Mouse (Mus musculus) forebrain, embryonic 16.5 days (tissue): ENCODE results near the gene Fkbp7. TPM values are rescaled to one million over a fixed set of nuclear protein-coding genes. Genes with fewer than 3 reads are reported as not detected.

Source experiments
- ATAC-seq: fragments of 200-750 bp; cut with Nextera tagmentation; 2 replicates; pipeline ENCODE4 v1.8.0; 2017; ENCODE audit warnings: mild to moderate bottlenecking, moderate library complexity
- H3K27ac ChIP-seq: fragments of 300-500 bp; sonication (generic); 2 replicates; pipeline ENCODE4 v1.5.1; 2014; ENCODE audit warnings: low read length, control low read depth
- H3K27me3 ChIP-seq: fragments of 300-500 bp; sonication (generic); replicated peaks from 2 replicates; pipeline ENCODE4 v1.6.1; 2014; ENCODE audit warnings: low read length; ENCODE audit not compliant: control insufficient read depth, insufficient read depth
- H3K36me3 ChIP-seq: fragments of 300-500 bp; sonication (generic); 2 replicates; pipeline ENCODE4 v1.6.1; 2014; ENCODE audit not compliant: control insufficient read depth, insufficient read depth
- H3K4me1 ChIP-seq: fragments of 300-500 bp; sonication (generic); replicated peaks from 2 replicates; pipeline ENCODE4 v1.6.1; 2014; ENCODE audit warnings: low read length; ENCODE audit not compliant: control insufficient read depth, insufficient read depth
- H3K4me2 ChIP-seq: fragments of 300-500 bp; sonication (generic); 2 replicates; pipeline ENCODE4 v1.6.1; 2014; ENCODE audit warnings: mild to moderate bottlenecking, low read length, control low read depth
- H3K4me3 ChIP-seq: fragments of 300-500 bp; sonication (generic); replicated peaks from 2 replicates; pipeline ENCODE4 v1.5.1; 2014; ENCODE audit warnings: mild to moderate bottlenecking, low read length, control low read depth
- H3K9ac ChIP-seq: fragments of 300-500 bp; sonication (generic); replicated peaks from 2 replicates; pipeline ENCODE4 v1.6.1; 2014; ENCODE audit warnings: low read depth, low read length, control low read depth
- H3K9me3 ChIP-seq: fragments of 300-500 bp; sonication (generic); 2 replicates; pipeline ENCODE4 v1.6.1; 2016; ENCODE audit warnings: low read length; ENCODE audit not compliant: control insufficient read depth
- WGBS: fragments of 180-500 bp; shearing (Covaris S2); extraction: QIAGEN DNeasy Blood & Tissue Kit; methylation state at CpG from one replicate; pipeline ENCODE4 v1.1.7; 2014; 5-methylcytosine and 5-hydroxymethylcytosine counted together
- polyA plus RNA-seq: library from polyadenylated mRNA; unstranded; fragments of >200 nt; fragmentation: Nextera tagmentation; extraction: Ambion mirVana; gene quantifications from 2 replicates; pipeline ENCODE4 v1.2.1, GENCODE M21; 2015

The Fkbp7 gene
- 12.4 and 15.9 TPM in 2 replicates for polyA plus RNA-seq

GRCm38 (mm10) chr2:76672966-76673392 lies at the start of gene Fkbp7:
TSS of gene Fkbp7 (minus strand) at chr2:76673116.
- Histone ChIP-seq H3K27ac (peak within 1 kb of the TSS; percentile 75), H3K4me3 (peak within 1 kb of the TSS; percentile 57), H3K27me3 (no peaks in the 10 kb centered on the region), H3K36me3 (no peaks in the 10 kb centered on the region), H3K4me2 (peak within 1 kb of the TSS; percentile 79), H3K4me1 (peaks cover 29% of the 10 kb centered on the region), H3K9me3 (no peaks in the 10 kb centered on the region), H3K9ac (peak within 1 kb of the TSS; percentile 70)
- WGBS = 0% methylated on average over 17 of the region's 17 CpGs
- peak; percentile 92 for ATAC-seq

GRCm38 (mm10) chr2:76719650-76720049 lies 46.7 kb upstream of the Fkbp7 start:
- no peak for ATAC-seq
- peaks cover 26% of the 10 kb centered on the region for H3K9me3 ChIP-seq
- H3K27ac ChIP-seq = no peak overlapping the region
- H3K4me1 ChIP-seq = no peaks in the 10 kb centered on the region
- H3K9ac ChIP-seq = no peak overlapping the region
- no peak overlapping the region for H3K4me2 ChIP-seq
- WGBS = 96% methylated on average over 14 of the region's 14 CpGs
- no peaks in the 10 kb centered on the region for H3K27me3 ChIP-seq
- H3K4me3 ChIP-seq = no peak overlapping the region
- H3K36me3 ChIP-seq = peaks cover 3% of the 10 kb centered on the region

- no peaks in the 10 kb centered on the region for H3K4me1 ChIP-seq
- 74% methylated on average over 8 of the region's 8 CpGs for WGBS
- H3K9me3 ChIP-seq = peaks cover 39% of the 10 kb centered on the region
- no peak overlapping the region for H3K4me3 ChIP-seq
- ATAC-seq = no peak
- H3K27ac ChIP-seq = no peak overlapping the region
- H3K4me2 ChIP-seq = no peak overlapping the region
- H3K9ac ChIP-seq = no peak overlapping the region
- peaks cover 13% of the 10 kb centered on the region for H3K36me3 ChIP-seq
- no peaks in the 10 kb centered on the region for H3K27me3 ChIP-seq
Observed at GRCm38 (mm10) chr2:76714984-76715383, 42.1 kb upstream of the Fkbp7 start.

GRCm38 (mm10) chr2:76708512-76708911 lies 35.6 kb upstream of the Fkbp7 start:
- H3K4me3 ChIP-seq = no peak overlapping the region
- no peaks in the 10 kb centered on the region for H3K4me1 ChIP-seq
- no peak overlapping the region for H3K4me2 ChIP-seq
- H3K9me3 ChIP-seq = peaks cover 27% of the 10 kb centered on the region
- no peak overlapping the region for H3K9ac ChIP-seq
- no peak overlapping the region for H3K27ac ChIP-seq
- ATAC-seq = no peak
- H3K36me3 ChIP-seq = peaks cover 14% of the 10 kb centered on the region
- H3K27me3 ChIP-seq = no peaks in the 10 kb centered on the region
- WGBS = 96% methylated on average over 3 of the region's 3 CpGs

- Histone ChIP-seq H3K4me2 (no peak overlapping the region), H3K36me3 (peaks cover 10% of the 10 kb centered on the region; the same call in 1 of the 2 replicates), H3K9ac (no peak overlapping the region), H3K27me3 (no peaks in the 10 kb centered on the region), H3K4me3 (no peak overlapping the region), H3K9me3 (peaks cover 10% of the 10 kb centered on the region), H3K27ac (no peak overlapping the region), H3K4me1 (no peaks in the 10 kb centered on the region)
- WGBS = 72% methylated on average over 13 of the region's 13 CpGs
- no peak for ATAC-seq
Observed at GRCm38 (mm10) chr2:76705655-76706054, 32.7 kb upstream of the Fkbp7 start.

- ATAC-seq = no peak
- Histone ChIP-seq H3K9me3 (no peaks in the 10 kb centered on the region), H3K4me1 (no peaks in the 10 kb centered on the region), H3K36me3 (no peaks in the 10 kb centered on the region), H3K9ac (no peak overlapping the region), H3K4me2 (no peak overlapping the region), H3K4me3 (no peak overlapping the region), H3K27me3 (no peaks in the 10 kb centered on the region), H3K27ac (no peak overlapping the region)
- 89% methylated on average over 5 of the region's 5 CpGs for WGBS
Observed at GRCm38 (mm10) chr2:76702751-76703150, 29.8 kb upstream of the Fkbp7 start.

- Histone ChIP-seq H3K4me1 (no peaks in the 10 kb centered on the region), H3K9ac (no peak overlapping the region), H3K4me2 (no peak overlapping the region), H3K27me3 (no peaks in the 10 kb centered on the region), H3K4me3 (no peak overlapping the region), H3K27ac (no peak overlapping the region), H3K36me3 (peaks cover 5% of the 10 kb centered on the region), H3K9me3 (no peaks in the 10 kb centered on the region)
- ATAC-seq = no peak
- 92% methylated on average over 3 of the region's 3 CpGs for WGBS
Observed at GRCm38 (mm10) chr2:76702188-76702587, 29.3 kb upstream of the Fkbp7 start.

- no peak for ATAC-seq
- 89% methylated on average over 6 of the region's 6 CpGs for whole genome bisulfite sequencing
- Histone ChIP-seq H3K27me3 (no peaks in the 10 kb centered on the region), H3K36me3 (peaks cover 29% of the 10 kb centered on the region), H3K9ac (no peak overlapping the region), H3K4me3 (no peak overlapping the region), H3K4me2 (no peak overlapping the region), H3K27ac (no peak overlapping the region), H3K9me3 (no peaks in the 10 kb centered on the region), H3K4me1 (no peaks in the 10 kb centered on the region)
Observed at GRCm38 (mm10) chr2:76695290-76695689, 22.4 kb upstream of the Fkbp7 start.

- no peak for ATAC-seq
- H3K27ac ChIP-seq = no peak overlapping the region
- H3K36me3 ChIP-seq = peaks cover 32% of the 10 kb centered on the region
- H3K9me3 ChIP-seq = no peaks in the 10 kb centered on the region
- no peaks in the 10 kb centered on the region for H3K27me3 ChIP-seq
- H3K4me3 ChIP-seq = no peak overlapping the region
- WGBS = 78% methylated on average over 5 of the region's 5 CpGs
- no peaks in the 10 kb centered on the region for H3K4me1 ChIP-seq
- no peak overlapping the region for H3K4me2 ChIP-seq
- H3K9ac ChIP-seq = no peak overlapping the region
Observed at GRCm38 (mm10) chr2:76693765-76694164, 20.8 kb upstream of the Fkbp7 start.
